Comparison of ENCODE assay signal across 12 mouse cellular contexts in genomic region chr8:3536053-3536841, GRCm38 (mm10). TPM values are rescaled to one million over a fixed set of nuclear protein-coding genes. Genes with fewer than 3 reads are reported as not detected.
DNase-seq lines count a peak whose midpoint lies in the region; ATAC-seq and TF ChIP-seq lines count a peak whose summit lies in the region.
"Had no signal": no experiment of that assay in that cellular context is flagged by ENCODE, and none has a peak within 500 bp of the region (broad histone marks: within the 10 kb centered on the region; RNA-seq: fewer than 3 reads in every experiment).

No protein-coding gene starts in this region.

- TF ChIP-seq CTCF in lung, embryonic 14.5 days (IDR thresholded peaks at IDR 0.05; ENCODE audit: low read depth): no peak
- no peak for TF ChIP-seq CTCF in G1E (IDR thresholded peaks at IDR 0.05; ENCODE audit: low read depth, low read length)

- H3K27ac ChIP-seq in lung, embryonic 14.5 days (ENCODE audit: low read depth): no peak overlapping the region
- H3K27ac ChIP-seq in intestine, embryonic 16.5 days (ENCODE audit: low read length): no peak overlapping the region
- H3K27ac ChIP-seq in midbrain, embryonic 10.5 days (replicated peaks): no peak overlapping the region
- H3K27ac ChIP-seq: embryonic facial prominence, embryonic 12.5 days; gastrocnemius, adult 2 months had no signal

- no peaks in the 10 kb centered on the region for H3K27me3 ChIP-seq in lung, embryonic 14.5 days (ENCODE audit: insufficient read depth, low read length)
- H3K27me3 ChIP-seq in G1E (ENCODE audit: insufficient read depth, low read length): no peaks in the 10 kb centered on the region
- H3K27me3 ChIP-seq in intestine, embryonic 16.5 days (replicated peaks; ENCODE audit: control insufficient read depth, insufficient read depth, low read length): no peaks in the 10 kb centered on the region
- H3K27me3 ChIP-seq in midbrain, embryonic 10.5 days (ENCODE audit: low read depth, poor library complexity, severe bottlenecking): no peaks in the 10 kb centered on the region
- H3K27me3 ChIP-seq: embryonic facial prominence, embryonic 12.5 days had no signal

- H3K4me3 ChIP-seq in lung, embryonic 14.5 days (ENCODE audit: low read depth, low read length): no peak overlapping the region
- H3K4me3 ChIP-seq in G1E (ENCODE audit: low read depth, low read length): no peak overlapping the region
- H3K4me3 ChIP-seq in intestine, embryonic 16.5 days (ENCODE audit: low read length): no peak overlapping the region
- H3K4me3 ChIP-seq in midbrain, embryonic 10.5 days: no peak overlapping the region
- H3K4me3 ChIP-seq: embryonic facial prominence, embryonic 12.5 days; gastrocnemius, adult 2 months; myocyte had no signal

- ATAC-seq in lung, embryonic 14.5 days (ENCODE audit: insufficient read depth): peak; percentile 31; the same call in 1 of the 2 replicates
- ATAC-seq in G1E (ENCODE audit: extremely low read depth, insufficient number of reproducible peaks, low FRiP score, poor library complexity, severe bottlenecking): peak; percentile 69; the same call in 1 of the 2 replicates
- ATAC-seq in intestine, embryonic 16.5 days: peak; percentile 57

- peak; percentile 4 for DNase-seq in lung, embryonic 14.5 days
- DNase-seq in lung, postnatal 14 days: no peak
- DNase-seq in G1E (ENCODE audit: low spot score) (peak; percentile 40), adipocyte (ENCODE audit: low spot score) (no peak)
- DNase-seq in spleen, postnatal 10 days (ENCODE audit: low spot score in 2 of 2): peak; percentile 35 to 77
- no peak for DNase-seq in urinary bladder, postnatal 10 days (ENCODE audit: low spot score)
- no peak for DNase-seq in midbrain, embryonic 10.5 days (ENCODE audit: low spot score)
- DNase-seq: gastrocnemius, adult 2 months had no signal

- H3K9me3 ChIP-seq in lung, embryonic 14.5 days (ENCODE audit: low read depth, low read length): no peaks in the 10 kb centered on the region
- H3K9me3 ChIP-seq in G1E (replicated peaks): no peaks in the 10 kb centered on the region
- no peaks in the 10 kb centered on the region for H3K9me3 ChIP-seq in intestine, embryonic 16.5 days (ENCODE audit: control insufficient read depth, low read length)
- no peaks in the 10 kb centered on the region for H3K9me3 ChIP-seq in midbrain, embryonic 10.5 days (replicated peaks)
- H3K9me3 ChIP-seq: embryonic facial prominence, embryonic 12.5 days had no signal

- no peak overlapping the region for H3K4me2 ChIP-seq in lung, embryonic 14.5 days
- no peak overlapping the region for H3K4me2 ChIP-seq in intestine, embryonic 16.5 days (ENCODE audit: low read depth, low read length)
- H3K4me2 ChIP-seq: embryonic facial prominence, embryonic 12.5 days had no signal

- 61% methylated on average over 15 of the region's 15 CpGs for WGBS in lung, embryonic 14.5 days
- WGBS in intestine, embryonic 16.5 days: 63% methylated on average over 15 of the region's 15 CpGs
- 60% methylated on average over 15 of the region's 15 CpGs for WGBS in midbrain, embryonic 10.5 days

- H3K36me3 ChIP-seq in lung, embryonic 14.5 days (ENCODE audit: insufficient read depth): peaks cover 74% of the 10 kb centered on the region
- H3K36me3 ChIP-seq in G1E (replicated peaks): peaks cover 93% of the 10 kb centered on the region
- H3K36me3 ChIP-seq in intestine, embryonic 16.5 days (ENCODE audit: control insufficient read depth, insufficient read depth, low read length): peaks cover 24% of the 10 kb centered on the region
- H3K36me3 ChIP-seq in midbrain, embryonic 10.5 days: peaks cover 64% of the 10 kb centered on the region

- H3K9ac ChIP-seq in lung, embryonic 14.5 days: no peak overlapping the region
- no peak overlapping the region for H3K9ac ChIP-seq in intestine, embryonic 16.5 days (ENCODE audit: low read depth, low read length)
- H3K9ac ChIP-seq: embryonic facial prominence, embryonic 12.5 days had no signal

- H3K4me1 ChIP-seq in lung, embryonic 14.5 days (ENCODE audit: insufficient read depth): no peaks in the 10 kb centered on the region
- peaks cover 12% of the 10 kb centered on the region for H3K4me1 ChIP-seq in G1E (ENCODE audit: insufficient read depth, low read depth, low read length)
- no peaks in the 10 kb centered on the region for H3K4me1 ChIP-seq in intestine, embryonic 16.5 days (ENCODE audit: control insufficient read depth, insufficient read depth, low read length)
- H3K4me1 ChIP-seq in midbrain, embryonic 10.5 days: no peaks in the 10 kb centered on the region
- H3K4me1 ChIP-seq: embryonic facial prominence, embryonic 12.5 days had no signal

RNA-seq across cellular contexts. Expression of gene Pnpla6, which starts 21.1 kb away (rescaled TPM):
- polyA plus RNA-seq in lung, embryonic 14.5 days (2014; fragmentation: Nextera tagmentation; extraction: Ambion mirVana): 17.5 and 19.1 TPM in 2 replicates
- total RNA-seq in G1E (2014; fragmentation: Nextera tagmentation) (39.8 and 61.5 TPM in 2 replicates), G1E (2017) (33.9 and 34.3 TPM in 2 replicates)
- polyA plus RNA-seq in G1E (2012): 21.4 and 25.1 TPM in 2 replicates
- polyA plus RNA-seq in intestine, embryonic 16.5 days (2015; fragmentation: Nextera tagmentation; extraction: Ambion mirVana): 39.9 and 43.3 TPM in 2 replicates
- 20.0 and 22.2 TPM in 2 replicates for polyA plus RNA-seq in midbrain, embryonic 10.5 days (2016; fragmentation: Nextera tagmentation; extraction: Ambion mirVana)

RNA-seq across cellular contexts. Expression of gene C330021F23Rik, which starts 31.5 kb away (rescaled TPM):
- 0.72 and 0.91 TPM in 2 replicates for polyA plus RNA-seq in lung, embryonic 14.5 days (2014; fragmentation: Nextera tagmentation; extraction: Ambion mirVana)
- total RNA-seq in G1E (2014; fragmentation: Nextera tagmentation) (not detected in 2 replicates), G1E (2017) (0.49 and 1.2 TPM in 2 replicates)
- not detected in 2 replicates for polyA plus RNA-seq in G1E (2012)
- polyA plus RNA-seq in intestine, embryonic 16.5 days (2015; fragmentation: Nextera tagmentation; extraction: Ambion mirVana): 5.7 and 6.1 TPM in 2 replicates
- polyA plus RNA-seq in midbrain, embryonic 10.5 days (2016; fragmentation: Nextera tagmentation; extraction: Ambion mirVana): 9.8 and 11.2 TPM in 2 replicates
- total RNA-seq: gastrocnemius, adult 2 months; left cerebral cortex, postnatal 14 days had no signal

RNA-seq across cellular contexts. Expression of gene Mcoln1, which starts 36.0 kb away (rescaled TPM):
- polyA plus RNA-seq in lung, embryonic 14.5 days (2014; fragmentation: Nextera tagmentation; extraction: Ambion mirVana): 38.3 and 39.9 TPM in 2 replicates
- 42.4 and 43.6 TPM in 2 replicates for total RNA-seq in G1E (2014; fragmentation: Nextera tagmentation)
- total RNA-seq in G1E (2017): 41.5 and 46.9 TPM in 2 replicates
- 144 and 171 TPM in 2 replicates for polyA plus RNA-seq in G1E (2012)
- polyA plus RNA-seq in intestine, embryonic 16.5 days (2015; fragmentation: Nextera tagmentation; extraction: Ambion mirVana): 73.6 and 94.9 TPM in 2 replicates
- polyA plus RNA-seq in midbrain, embryonic 10.5 days (2016; fragmentation: Nextera tagmentation; extraction: Ambion mirVana): 62.0 and 69.6 TPM in 2 replicates

RNA-seq across cellular contexts. Expression of gene Zfp358, which starts 43.3 kb away (rescaled TPM):
- 19.9 and 21.7 TPM in 2 replicates for polyA plus RNA-seq in lung, embryonic 14.5 days (2014; fragmentation: Nextera tagmentation; extraction: Ambion mirVana)
- 25.7 and 26.6 TPM in 2 replicates for total RNA-seq in G1E (2014; fragmentation: Nextera tagmentation)
- total RNA-seq in G1E (2017): 6.6 and 7.4 TPM in 2 replicates
- polyA plus RNA-seq in G1E (2012): 19.2 and 22.7 TPM in 2 replicates
- polyA plus RNA-seq in intestine, embryonic 16.5 days (2015; fragmentation: Nextera tagmentation; extraction: Ambion mirVana): 30.3 and 31.4 TPM in 2 replicates
- polyA plus RNA-seq in midbrain, embryonic 10.5 days (2016; fragmentation: Nextera tagmentation; extraction: Ambion mirVana): 69.4 and 80.0 TPM in 2 replicates

RNA-seq across cellular contexts. Expression of gene Camsap3, which starts 50.8 kb away (rescaled TPM):
- 6.8 and 7.5 TPM in 2 replicates for polyA plus RNA-seq in lung, embryonic 14.5 days (2014; fragmentation: Nextera tagmentation; extraction: Ambion mirVana)
- not detected in 2 replicates for total RNA-seq in G1E (2014; fragmentation: Nextera tagmentation)
- not detected in 2 replicates for total RNA-seq in G1E (2017)
- polyA plus RNA-seq in G1E (2012): not detected in 2 replicates
- 23.4 and 26.1 TPM in 2 replicates for polyA plus RNA-seq in intestine, embryonic 16.5 days (2015; fragmentation: Nextera tagmentation; extraction: Ambion mirVana)
- polyA plus RNA-seq in midbrain, embryonic 10.5 days (2016; fragmentation: Nextera tagmentation; extraction: Ambion mirVana): 10.4 and 14.3 TPM in 2 replicates

Comparison
In these comparisons a context has a peak if more than half of its experiments do, and no peak if none do; other contexts are left out.
1. DNase-seq: peak in lung, embryonic 14.5 days (single experiment), G1E (single experiment) and spleen, postnatal 10 days (2 of 2); none in lung, postnatal 14 days (single experiment), urinary bladder, postnatal 10 days (single experiment), adipocyte (single experiment) and midbrain, embryonic 10.5 days (single experiment).
2. Peak in every context shown above with its lines, with median percentiles within 50 percentile points of each other: ATAC-seq.